Mouse (Mus musculus) intestine, embryonic 14.5 days (tissue): ENCODE data around the gene Gmpr2. TPM values are rescaled to one million over a fixed set of nuclear protein-coding genes. Genes with fewer than 3 reads are reported as not detected.

ENCODE experiments used
- ATAC-seq: fragments of 200-750 bp; cut with Nextera tagmentation; replicated peaks from 2 replicates; pipeline ENCODE4 v1.8.0; 2017; ENCODE audit warnings: low read depth, moderate number of reproducible peaks, moderate TSS enrichment, moderate library complexity; ENCODE audit not compliant: low FRiP score, low TSS enrichment
- DNase-seq: peaks from one replicate; pipeline ENCODE4 v3.0.0-alpha.2; 2018; ENCODE audit warnings: low spot score
- H3K27ac ChIP-seq: fragments of 300-500 bp; sonication (generic); 2 replicates; pipeline ENCODE4 v1.5.1; 2014; ENCODE audit warnings: low read depth, mild to moderate bottlenecking, control low read depth
- H3K27me3 ChIP-seq: fragments of 300-500 bp; sonication (generic); replicated peaks from 2 replicates; pipeline ENCODE4 v1.6.1; 2014; ENCODE audit warnings: low read length, control low read depth; ENCODE audit not compliant: control insufficient read depth, insufficient read depth
- H3K36me3 ChIP-seq: fragments of 300-500 bp; sonication (generic); 2 replicates; pipeline ENCODE4 v1.6.1; 2014; ENCODE audit warnings: low read length, control low read depth; ENCODE audit not compliant: control insufficient read depth, insufficient read depth
- H3K4me1 ChIP-seq: fragments of 300-500 bp; sonication (generic); replicated peaks from 2 replicates; pipeline ENCODE4 v1.6.1; 2014; ENCODE audit warnings: low read length, control low read depth, mixed read lengths; ENCODE audit not compliant: control insufficient read depth, insufficient read depth
- H3K4me2 ChIP-seq: fragments of 300-500 bp; sonication (generic); 2 replicates; pipeline ENCODE4 v1.6.1; 2014; ENCODE audit warnings: low read length
- H3K4me3 ChIP-seq: fragments of 300-500 bp; sonication (generic); 2 replicates; pipeline ENCODE4 v1.5.1; 2014; ENCODE audit warnings: low read depth, low read length, control low read depth, mixed read lengths
- H3K9ac ChIP-seq: fragments of 300-500 bp; sonication (generic); 2 replicates; pipeline ENCODE4 v1.6.1; 2014; ENCODE audit warnings: mild to moderate bottlenecking, low read length
- H3K9me3 ChIP-seq: fragments of 300-500 bp; sonication (generic); 2 replicates; pipeline ENCODE4 v1.6.1; 2016; ENCODE audit warnings: low read length, control low read depth; ENCODE audit not compliant: control insufficient read depth
- WGBS: fragments of 180-500 bp; shearing (Covaris S2); extraction: QIAGEN DNeasy Blood & Tissue Kit; methylation state at CpG from one replicate; pipeline ENCODE4 v1.1.7; 2014; 5-methylcytosine and 5-hydroxymethylcytosine counted together
- polyA plus RNA-seq: library from polyadenylated mRNA; unstranded; fragments of >200 nt; fragmentation: Nextera tagmentation; extraction: Ambion mirVana; gene quantifications from 2 replicates; pipeline ENCODE4 v1.2.1, GENCODE M21; 2014

The Gmpr2 gene
- polyA plus RNA-seq, 1 experiment from 2014 or later: 53.5 TPM

DNA sequence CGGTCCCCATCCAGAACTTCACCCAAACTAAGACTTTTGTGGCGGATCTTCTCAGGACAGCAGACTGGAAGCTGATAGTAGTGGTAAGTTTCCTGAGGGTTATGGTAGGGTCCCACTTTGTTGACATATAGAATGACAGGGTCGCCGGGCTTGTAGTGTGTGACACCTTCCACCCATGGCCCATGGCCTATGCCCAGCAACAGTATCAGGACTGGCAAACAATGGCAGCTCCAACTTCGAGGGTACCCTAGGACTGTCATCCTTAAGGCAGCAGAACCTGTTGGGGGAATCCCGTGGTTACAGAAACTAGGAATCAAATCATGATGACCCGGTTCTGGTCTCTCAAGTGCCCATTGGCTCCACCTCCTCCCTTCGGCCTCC is 29.1 kb upstream of the Gmpr2 start:
- 19% methylated on average over 8 of the region's 8 CpGs for WGBS
- Histone ChIP-seq H3K4me2 (peak overlapping the region; percentile 88), H3K27me3 (no peaks in the 10 kb centered on the region), H3K36me3 (peaks cover 49% of the 10 kb centered on the region), H3K9ac (peak overlapping the region; percentile 96), H3K4me3 (peak overlapping the region; percentile 97), H3K27ac (peak overlapping the region; percentile 96), H3K9me3 (no peaks in the 10 kb centered on the region), H3K4me1 (peaks cover 19% of the 10 kb centered on the region)
- ATAC-seq (peak; percentile 33), DNase-seq (no peak)

DNA sequence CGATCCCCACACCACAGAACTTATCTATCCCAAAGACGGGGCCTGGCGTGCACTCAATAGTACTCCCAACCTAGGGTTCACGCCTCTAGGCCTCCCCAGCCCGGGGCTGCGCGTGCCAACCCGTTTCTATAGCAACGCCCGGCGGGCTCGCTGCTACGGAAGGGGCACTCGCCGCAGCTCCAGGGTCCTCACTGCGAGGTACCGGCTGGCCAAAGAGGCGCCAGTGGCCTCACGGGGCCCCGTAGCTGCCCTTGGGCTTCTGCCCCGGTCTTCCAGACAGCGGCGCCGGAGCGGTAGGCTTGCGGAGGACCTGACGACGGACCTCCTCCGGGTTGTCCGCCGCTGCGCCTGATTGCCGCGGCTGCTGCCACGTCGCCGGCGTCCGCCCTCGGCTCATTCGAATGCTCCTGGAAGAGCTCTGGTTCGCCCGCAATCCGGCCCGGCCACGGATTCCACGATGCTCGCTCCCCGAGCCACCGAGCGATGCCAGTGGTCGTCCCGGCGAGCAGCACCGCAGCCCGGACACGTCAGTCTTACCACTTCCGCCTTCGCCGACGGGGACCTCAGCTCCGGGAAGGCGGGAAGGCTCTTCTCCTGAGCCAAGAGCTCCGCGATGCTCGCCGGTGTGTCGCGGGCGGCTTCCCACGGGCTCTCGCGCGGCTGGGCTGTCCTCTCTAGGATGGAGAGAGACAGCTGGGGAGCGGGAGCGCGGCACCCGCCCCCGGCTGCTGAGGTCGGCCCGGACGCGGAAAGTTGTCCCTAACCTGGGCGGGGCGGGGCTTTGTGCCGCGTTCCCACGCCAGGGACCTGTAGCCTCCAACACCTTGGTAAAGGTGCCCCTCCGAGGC is 28.5 kb upstream of the Gmpr2 start, which contains the start of gene Tm9sf1:
Gene Tm9sf1 (minus strand): TSS at position 747 of the 848 bp plus-strand sequence.
- ATAC-seq (peak; percentile 87), DNase-seq (peak; percentile 96)
- Histone ChIP-seq H3K27me3 (no peaks in the 10 kb centered on the region), H3K9ac (peak within 1 kb of the TSS; percentile 96), H3K4me2 (peak within 1 kb of the TSS; percentile 88), H3K36me3 (peaks cover 43% of the 10 kb centered on the region), H3K27ac (peak within 1 kb of the TSS; percentile 96), H3K4me3 (peak within 1 kb of the TSS; percentile 97), H3K4me1 (peaks cover 19% of the 10 kb centered on the region), H3K9me3 (no peaks in the 10 kb centered on the region)
- under 1% methylated on average over 81 of the region's 89 CpGs for WGBS

DNA sequence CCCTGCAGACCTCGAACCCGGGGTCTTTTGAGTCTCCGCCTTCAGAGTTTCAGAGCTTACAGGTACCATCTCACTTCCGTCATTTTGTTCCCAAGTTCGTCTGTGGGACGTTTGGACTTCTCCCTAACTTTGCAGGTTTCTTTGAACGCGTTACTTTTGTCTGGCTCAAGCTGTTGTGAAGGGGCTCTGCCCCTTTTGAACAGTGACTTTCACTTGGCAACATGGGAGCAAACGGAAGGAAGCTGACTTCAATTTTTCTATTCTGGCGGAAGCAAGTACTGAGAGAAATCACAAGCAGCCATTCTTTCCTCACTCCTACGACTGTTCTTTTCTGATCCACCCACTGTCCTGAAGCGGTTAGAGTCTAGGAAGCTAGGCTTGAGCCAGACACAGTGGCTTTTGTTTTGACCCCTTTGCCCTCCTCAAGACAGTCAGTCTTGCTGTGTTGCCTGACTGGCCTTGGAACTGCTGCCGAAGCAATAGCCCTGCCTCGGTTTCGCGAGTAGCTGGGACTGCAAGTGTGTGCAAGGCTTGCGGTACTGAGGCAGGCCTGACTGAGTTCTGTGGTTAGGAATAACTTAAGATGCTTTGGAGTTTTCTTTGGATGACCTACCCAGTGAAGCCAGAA is 27.4 kb upstream of the Gmpr2 start:
- Histone ChIP-seq H3K4me3 (peak overlapping the region; percentile 97), H3K27ac (peak overlapping the region; percentile 96), H3K4me2 (peak overlapping the region; percentile 88), H3K9me3 (no peaks in the 10 kb centered on the region), H3K36me3 (peaks cover 34% of the 10 kb centered on the region), H3K9ac (peak overlapping the region; percentile 96), H3K27me3 (no peaks in the 10 kb centered on the region), H3K4me1 (peaks cover 19% of the 10 kb centered on the region)
- no peak for ATAC-seq
- DNase-seq: peak; percentile 56
- WGBS: 22% methylated on average over 17 of the region's 17 CpGs

DNA sequence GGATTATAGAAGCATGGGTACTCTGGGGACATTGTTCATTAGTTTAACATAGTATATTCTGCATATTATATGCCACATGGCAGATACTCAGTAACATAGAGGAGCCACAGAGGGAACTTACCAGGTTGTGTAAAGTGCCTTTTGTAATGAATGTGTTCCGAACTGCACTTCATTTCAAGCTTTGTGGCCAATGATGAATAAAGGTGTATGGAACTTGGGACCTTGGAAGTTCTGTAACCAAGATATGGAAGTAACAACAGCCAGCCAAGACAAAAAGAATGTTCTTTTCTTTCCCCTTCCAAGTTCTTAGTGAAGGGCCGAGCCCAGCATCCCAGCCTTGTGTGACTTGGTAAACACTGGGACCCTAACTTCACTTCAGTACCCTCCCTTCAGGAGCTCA is 21.9 kb upstream of the Gmpr2 start, which contains the start of gene Tssk4:
Gene Tssk4 (plus strand): TSS at position 301 of the 400 bp plus-strand sequence.
- H3K27me3 ChIP-seq: no peaks in the 10 kb centered on the region
- no peak for DNase-seq
- H3K9me3 ChIP-seq: no peaks in the 10 kb centered on the region
- no peak within 1 kb of the TSS for H3K9ac ChIP-seq
- WGBS: 97% methylated on average over 2 of the region's 2 CpGs
- H3K4me2 ChIP-seq: no peak within 1 kb of the TSS
- no peak within 1 kb of the TSS for H3K4me3 ChIP-seq
- H3K4me1 ChIP-seq: peaks cover 6% of the 10 kb centered on the region
- no peak within 1 kb of the TSS for H3K27ac ChIP-seq
- ATAC-seq: no peak
- H3K36me3 ChIP-seq: peaks cover 13% of the 10 kb centered on the region; the same call in 1 of the 2 replicates

DNA sequence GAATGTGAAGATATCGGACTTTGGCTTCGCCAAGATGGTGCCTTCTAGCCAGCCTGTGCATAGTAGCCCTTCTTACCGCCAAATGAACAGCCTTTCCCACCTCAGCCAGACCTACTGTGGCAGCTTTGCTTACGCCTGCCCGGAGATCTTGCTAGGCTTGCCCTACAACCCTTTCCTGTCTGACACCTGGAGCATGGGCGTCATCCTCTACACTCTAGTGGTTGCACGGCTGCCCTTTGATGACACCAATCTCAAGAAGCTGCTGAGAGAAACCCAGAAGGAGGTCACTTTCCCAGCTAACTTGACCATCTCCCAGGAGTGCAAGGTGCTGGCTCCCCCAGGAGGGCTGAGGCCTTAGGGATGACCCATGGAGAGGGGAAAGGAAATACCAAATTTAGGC is 20.2 kb upstream of the Gmpr2 start:
- DNase-seq: no peak
- 88% methylated on average over 7 of the region's 7 CpGs for WGBS
- ATAC-seq: no peak
- H3K27me3 ChIP-seq: no peaks in the 10 kb centered on the region
- no peaks in the 10 kb centered on the region for H3K4me1 ChIP-seq
- no peak overlapping the region for H3K4me2 ChIP-seq
- peaks cover 6% of the 10 kb centered on the region; the same call in 1 of the 2 replicates for H3K36me3 ChIP-seq
- no peak overlapping the region for H3K27ac ChIP-seq
- no peaks in the 10 kb centered on the region for H3K9me3 ChIP-seq
- H3K4me3 ChIP-seq: no peak overlapping the region
- no peak overlapping the region for H3K9ac ChIP-seq

DNA sequence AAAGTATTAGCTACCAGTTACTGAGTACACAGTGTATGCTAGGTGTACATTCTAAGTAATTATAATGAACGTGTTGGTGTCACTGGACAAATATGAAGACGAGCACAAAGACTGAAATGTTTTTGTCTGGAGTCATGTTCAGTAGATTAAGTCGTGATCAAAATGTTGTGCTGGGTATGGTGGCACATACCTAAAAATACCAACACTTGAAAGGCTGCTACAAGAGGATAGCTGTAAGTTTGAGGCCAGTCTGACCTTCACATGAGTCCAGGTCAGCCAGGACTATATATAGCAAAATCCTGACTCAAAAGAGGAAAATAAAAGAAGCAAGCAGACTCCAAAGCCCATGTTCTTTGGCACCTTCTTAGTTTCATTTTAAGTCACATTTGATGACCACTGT is 14.8 kb upstream of the Gmpr2 start:
- Histone ChIP-seq H3K4me3 (no peak overlapping the region), H3K4me1 (peaks cover 5% of the 10 kb centered on the region; the same call in 1 of the 2 replicates), H3K9ac (no peak overlapping the region), H3K27me3 (no peaks in the 10 kb centered on the region), H3K27ac (no peak overlapping the region), H3K4me2 (no peak overlapping the region), H3K36me3 (peaks cover 24% of the 10 kb centered on the region), H3K9me3 (no peaks in the 10 kb centered on the region)
- ATAC-seq (no peak), DNase-seq (no peak)
- 84% methylated on average over 3 of the region's 3 CpGs for WGBS

DNA sequence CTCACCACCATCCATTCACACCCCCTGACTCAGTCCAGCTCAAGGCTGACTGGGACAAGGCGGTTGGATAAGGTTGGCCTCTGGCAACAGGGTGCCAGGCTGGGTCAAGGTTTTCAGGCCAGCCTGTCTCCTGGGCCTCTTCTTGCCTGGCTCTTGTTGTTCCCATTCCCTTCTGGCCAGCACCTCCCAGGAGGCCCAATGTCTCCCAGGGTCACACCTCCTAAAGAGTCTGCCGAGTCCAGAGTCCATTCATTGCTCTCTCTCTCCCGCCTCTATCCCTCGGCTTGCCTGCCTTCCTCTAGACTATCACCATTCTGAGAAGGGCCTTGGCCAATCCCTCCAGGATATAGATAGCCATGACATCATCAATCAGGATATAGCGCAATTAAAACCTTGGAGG is 13.7 kb upstream of the Gmpr2 start:
- Histone ChIP-seq H3K4me1 (peaks cover 5% of the 10 kb centered on the region; the same call in 1 of the 2 replicates), H3K36me3 (peaks cover 33% of the 10 kb centered on the region), H3K27me3 (no peaks in the 10 kb centered on the region), H3K9ac (no peak overlapping the region), H3K9me3 (no peaks in the 10 kb centered on the region), H3K27ac (no peak overlapping the region), H3K4me3 (no peak overlapping the region), H3K4me2 (no peak overlapping the region)
- DNase-seq (no peak), ATAC-seq (peak; percentile 36; the same call in 1 of the 2 replicates)
- 84% methylated on average over 5 of the region's 5 CpGs for WGBS

DNA sequence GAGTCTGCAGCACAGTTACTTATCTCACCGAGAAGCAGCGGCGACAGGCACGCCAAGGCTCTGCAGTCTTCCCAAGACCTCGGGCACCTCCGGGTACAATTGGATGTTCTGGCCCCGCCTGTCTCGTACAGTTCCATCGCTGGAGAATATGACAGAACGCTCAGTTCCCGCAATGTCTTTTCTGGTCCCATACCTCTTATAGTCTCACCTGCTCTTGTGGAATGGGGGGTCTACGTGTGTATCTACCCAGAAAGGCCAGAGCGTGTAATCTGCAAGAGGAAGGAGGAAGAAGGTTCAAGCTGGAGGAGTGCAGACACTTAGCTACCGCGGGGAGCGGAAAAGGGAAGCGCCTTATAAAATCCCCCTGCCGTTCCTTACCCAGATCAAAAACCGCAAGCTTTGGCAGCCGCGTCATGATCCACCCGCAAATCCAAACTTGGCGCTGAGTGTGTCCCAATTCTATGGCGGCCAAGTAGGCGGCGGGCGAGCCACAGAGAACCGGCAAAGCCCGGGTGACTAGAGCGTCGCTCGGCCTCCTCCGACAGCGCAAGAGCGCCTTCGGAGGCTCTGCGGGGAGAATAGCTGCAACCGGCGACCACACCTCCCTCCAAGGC is 11.7 kb upstream of the Gmpr2 start, which contains the start of gene Mdp1:
Gene Mdp1 (minus strand): TSS at position 549 of the 614 bp plus-strand sequence.
- peak; percentile 80 for DNase-seq
- ATAC-seq: peak; percentile 84
- no peaks in the 10 kb centered on the region for H3K27me3 ChIP-seq
- H3K36me3 ChIP-seq: peaks cover 45% of the 10 kb centered on the region
- peak within 1 kb of the TSS; percentile 72 for H3K9ac ChIP-seq
- H3K4me3 ChIP-seq: peak within 1 kb of the TSS; percentile 88
- H3K4me1 ChIP-seq: peaks cover 5% of the 10 kb centered on the region; the same call in 1 of the 2 replicates
- peak within 1 kb of the TSS; percentile 43; the same call in 1 of the 2 replicates for H3K27ac ChIP-seq
- H3K9me3 ChIP-seq: no peaks in the 10 kb centered on the region
- 1% methylated on average over 39 of the region's 39 CpGs for WGBS
- peak within 1 kb of the TSS; percentile 62 for H3K4me2 ChIP-seq
